Mouse (Mus musculus) skeletal muscle tissue, adult 2 months (tissue): ENCODE measurements at regions not wholly inside any gene's neighbourhood (a gene's known extent, or its start where the extent isn't known, plus 50 kb on each side); places are given as distances from the start of the nearest gene placed in this dataset.
A peak's percentile ranks its signal among the peaks of the same experiment; 100 is the strongest.
"Not testable (repeated sequence)": the region's sequence is repeated elsewhere in the genome, so short reads cannot be mapped to it uniquely, and the experiment has no call there.

Experiments
- DNase-seq: peaks from one replicate; pipeline ENCODE4 v3.0.0-alpha.2; 2012; ENCODE audit warnings: low read depth, low spot score

- no peak for DNase-seq
Observed at GRCm38 (mm10) chr4:10670846-10671428, 203.4 kb upstream of the 2610301B20Rik start.

GRCm38 (mm10) chr4:10691086-10691485 is 183.2 kb upstream of the 2610301B20Rik start:
- no peak for DNase-seq

GRCm38 (mm10) chr4:10692860-10693259 is 181.4 kb upstream of the 2610301B20Rik start:
- no peak for DNase-seq

- DNase-seq: no peak
Observed at GRCm38 (mm10) chr4:10693446-10694105, 180.7 kb upstream of the 2610301B20Rik start.

- not testable (repeated sequence) for DNase-seq
Observed at GRCm38 (mm10) chr4:10694106-10694748, 180.1 kb upstream of the 2610301B20Rik start.

- no peak for DNase-seq
Observed at GRCm38 (mm10) chr4:10697225-10697836, 177.0 kb upstream of the 2610301B20Rik start.

- DNase-seq: no peak
Observed at GRCm38 (mm10) chr4:10698637-10699036, 175.7 kb upstream of the 2610301B20Rik start.

GRCm38 (mm10) chr4:10701479-10701878 is 172.8 kb upstream of the 2610301B20Rik start:
- DNase-seq: no peak

GRCm38 (mm10) chr4:10703212-10703611 is 171.1 kb upstream of the 2610301B20Rik start:
- DNase-seq: no peak

- DNase-seq: no peak
Observed at GRCm38 (mm10) chr4:10707016-10707657, 167.2 kb upstream of the 2610301B20Rik start.

GRCm38 (mm10) chr4:10707658-10708056 is 166.6 kb upstream of the 2610301B20Rik start:
- no peak for DNase-seq

GRCm38 (mm10) chr4:10711939-10712533 is 162.3 kb upstream of the 2610301B20Rik start:
- no peak for DNase-seq

GRCm38 (mm10) chr4:10723341-10723740 is 151.0 kb upstream of the 2610301B20Rik start:
- DNase-seq: no peak

- peak; percentile 10 for DNase-seq
Observed at GRCm38 (mm10) chr4:10727894-10728293, 146.4 kb upstream of the 2610301B20Rik start.

- DNase-seq: no peak
Observed at GRCm38 (mm10) chr4:10745207-10745606, 129.1 kb upstream of the 2610301B20Rik start.

- DNase-seq: no peak
Observed at GRCm38 (mm10) chr4:10748816-10749215, 125.5 kb upstream of the 2610301B20Rik start.

- DNase-seq: not testable (repeated sequence)
Observed at GRCm38 (mm10) chr4:10750377-10751062, 123.8 kb upstream of the 2610301B20Rik start.

GRCm38 (mm10) chr4:10753176-10753575 is 121.1 kb upstream of the 2610301B20Rik start:
- no peak for DNase-seq

- no peak for DNase-seq
Observed at GRCm38 (mm10) chr4:10759491-10759890, 114.8 kb upstream of the 2610301B20Rik start.

- DNase-seq: no peak
Observed at GRCm38 (mm10) chr4:10767676-10768075, 106.6 kb upstream of the 2610301B20Rik start.
